ENCODE assay signal across 23 mouse cellular contexts in genomic region chr2:145117762-145118161, GRCm38 (mm10). TPM values are rescaled to one million over a fixed set of nuclear protein-coding genes. Genes with fewer than 3 reads are reported as not detected.
A peak's percentile ranks its signal among the peaks of the same experiment; 100 is the strongest.
DNase-seq lines count a peak whose midpoint lies in the region; ATAC-seq and TF ChIP-seq lines count a peak whose summit lies in the region.
"Had no signal": no experiment of that assay in that cellular context is flagged by ENCODE, and none has a peak within 500 bp of the region (broad histone marks: within the 10 kb centered on the region; RNA-seq: fewer than 3 reads in every experiment).

No protein-coding gene starts in this region.

- no peak for DNase-seq in frontal cortex, postnatal 14 days (ENCODE audit: low spot score in 2 of 2)
- peak; percentile 13 for DNase-seq in heart, postnatal 0 days (ENCODE audit: low spot score)
- DNase-seq in heart, postnatal 14 days, result no peak
- DNase-seq in left cerebral cortex, postnatal 36 days (ENCODE audit: low spot score in 2 of 2), result peak; percentile 6 to 12
- no peak for DNase-seq in left cerebral cortex, adult 2 months (ENCODE audit: extremely low spot score in 1 of 2, low spot score in 2 of 2)
- DNase-seq in kidney, postnatal 4 days, result no peak
- DNase-seq: adrenal gland, adult 8-10 months; adrenal gland, postnatal 25 days; cerebellum, adult 18-20 months; cerebellum, adult 9-10 months; cerebellum, postnatal 14 days; gastrocnemius, adult 2 months; gastrocnemius, postnatal 14 days; heart, postnatal 36 days had no signal

- WGBS in heart, postnatal 0 days, result 68% methylated on average over 5 of the region's 5 CpGs

- no peak overlapping the region for H3K4me2 ChIP-seq in heart, postnatal 0 days (ENCODE audit: low read depth, low read length)
- H3K4me2 ChIP-seq: forebrain, embryonic 13.5 days; heart, embryonic 13.5 days; hindbrain, embryonic 13.5 days had no signal

- no peaks in the 10 kb centered on the region for H3K36me3 ChIP-seq in heart, postnatal 0 days (replicated peaks; ENCODE audit: control insufficient read depth, insufficient read depth, low read length)
- H3K36me3 ChIP-seq: forebrain, embryonic 10.5 days; heart, embryonic 13.5 days; hindbrain, embryonic 10.5 days; hindbrain, embryonic 13.5 days had no signal

- no peaks in the 10 kb centered on the region for H3K4me1 ChIP-seq in heart, postnatal 0 days (ENCODE audit: control insufficient read depth, insufficient read depth)
- H3K4me1 ChIP-seq: forebrain, embryonic 10.5 days; forebrain, embryonic 13.5 days; hindbrain, embryonic 10.5 days; hindbrain, embryonic 13.5 days had no signal

- no peak for TF ChIP-seq CTCF in heart, postnatal 0 days (IDR thresholded peaks at IDR 0.05; ENCODE audit: low read depth)
- TF ChIP-seq CTCF in left cerebral cortex, adult 2 months (IDR thresholded peaks at IDR 0.05), result no peak

- intact Hi-C loops in heart, postnatal 14 days (cut with DNase I), result no loop called here
- intact Hi-C loops in left cerebral cortex, postnatal 36 days (cut with DNase I), result no loop called here
- intact Hi-C loops in left cerebral cortex, adult 2 months (cut with DNase I), result no loop called here

- no peak overlapping the region for H3K4me3 ChIP-seq in heart, postnatal 0 days (ENCODE audit: low read depth, low read length)
- no peak overlapping the region for H3K4me3 ChIP-seq in left cerebral cortex, adult 2 months
- H3K4me3 ChIP-seq: forebrain, embryonic 10.5 days; forebrain, embryonic 13.5 days; gastrocnemius, adult 2 months; heart, embryonic 13.5 days; hindbrain, embryonic 10.5 days; hindbrain, embryonic 13.5 days had no signal

- no peak overlapping the region for H3K9ac ChIP-seq in heart, postnatal 0 days (replicated peaks; ENCODE audit: low read depth, low read length)
- H3K9ac ChIP-seq: forebrain, embryonic 13.5 days; heart, embryonic 13.5 days; hindbrain, embryonic 13.5 days had no signal

- H3K27ac ChIP-seq in heart, postnatal 0 days (ENCODE audit: low read depth), result no peak overlapping the region
- no peak overlapping the region for H3K27ac ChIP-seq in left cerebral cortex, adult 2 months
- H3K27ac ChIP-seq: forebrain, embryonic 10.5 days; forebrain, embryonic 13.5 days; gastrocnemius, adult 2 months; heart, embryonic 13.5 days; hindbrain, embryonic 10.5 days; hindbrain, embryonic 13.5 days had no signal

- no peaks in the 10 kb centered on the region for H3K9me3 ChIP-seq in heart, postnatal 0 days (replicated peaks; ENCODE audit: control insufficient read depth, low read length)
- H3K9me3 ChIP-seq: forebrain, embryonic 10.5 days; forebrain, embryonic 13.5 days; heart, embryonic 13.5 days; hindbrain, embryonic 10.5 days; hindbrain, embryonic 13.5 days had no signal

- ATAC-seq in frontal cortex, adult (ENCODE audit: low TSS enrichment), result peak; percentile 80
- no peak; the same call in 1 of the 2 replicates for ATAC-seq in heart, postnatal 0 days (ENCODE audit: insufficient read depth, low read depth)
- ATAC-seq: activated CD4-positive, CD25-positive, alpha-beta regulatory T cell, adult 4 months; forebrain, embryonic 13.5 days; forebrain, embryonic 16.5 days; hindbrain, embryonic 16.5 days had no signal

- no peak for TF ChIP-seq EP300 in heart, postnatal 0 days (IDR thresholded peaks at IDR 0.05; ENCODE audit: low read depth)

- H3K27me3 ChIP-seq in heart, postnatal 0 days (ENCODE audit: control insufficient read depth, insufficient read depth, low read length), result no peaks in the 10 kb centered on the region
- H3K27me3 ChIP-seq: forebrain, embryonic 13.5 days; heart, embryonic 13.5 days; hindbrain, embryonic 13.5 days had no signal

RNA-seq across cellular contexts. Expression of gene Slc24a3, which starts 49.8 kb away (rescaled TPM):
- 1.4 and 3.7 TPM in 2 replicates for total RNA-seq in heart, postnatal 0 days (2014; rRNA removed; ENCODE audit: low replicate concordance)
- polyA plus RNA-seq in heart, postnatal 0 days (2015; fragmentation: Nextera tagmentation; extraction: Ambion mirVana), result 0.63 and 0.67 TPM in 2 replicates
- 1 to 10 TPM; 3.7 to 4.2 TPM for total RNA-seq in heart, postnatal 14 days (2021)
- total RNA-seq in left cerebral cortex, postnatal 36 days (2021), result 100 to 1,000 TPM; 117 to 120 TPM
- 100 to 1,000 TPM; 108 to 113 TPM for total RNA-seq in left cerebral cortex, adult 2 months (2021)

Comparison
In these comparisons a context has a peak if more than half of its experiments do, and no peak if none do; other contexts are left out.
1. DNase-seq: peak in heart, postnatal 0 days (single experiment) and left cerebral cortex, postnatal 36 days (2 of 2); none in frontal cortex, postnatal 14 days (0 of 2), heart, postnatal 14 days (0 of 2), left cerebral cortex, adult 2 months (0 of 2) and kidney, postnatal 4 days (0 of 2).
2. RNA of gene Slc24a3, which starts 49.8 kb away (total RNA-seq): 117 to 120 TPM in left cerebral cortex, postnatal 36 days and 108 to 113 TPM in left cerebral cortex, adult 2 months; 3.7 to 4.2 TPM in heart, postnatal 14 days and 1.4 to 3.7 TPM in heart, postnatal 0 days; every median in the first group is over 10 times any median in the second.